Mouse (Mus musculus): Measurements from ENCODE around the gene B4galt3.

- no peak for TF ChIP-seq EP300 (IDR thresholded peaks at IDR 0.05; ENCODE audit: low read depth)
- TF ChIP-seq CTCF (IDR thresholded peaks at IDR 0.05; ENCODE audit: low read depth), result no peak
Observed at GRCm38 (mm10) chr1:171293351-171293750, 23.2 kb downstream of the B4galt3 start.
